Mouse (Mus musculus) cerebellum, adult (tissue): ENCODE data around the gene Brdt.

Source experiments
- ATAC-seq: cut with Nextera tagmentation; 2 replicates; pipeline ENCODE4 v1.9.2; 2017; ENCODE audit warnings: mild to moderate bottlenecking, moderate library complexity, mixed read lengths; ENCODE audit not compliant: insufficient number of reproducible peaks, low FRiP score, low TSS enrichment

The Brdt gene

GRCm38 (mm10) chr5:107405361-107405760, 74.4 kb downstream of the Brdt start:
- ATAC-seq: no peak

- no peak for ATAC-seq
These were observed 79.3 kb downstream of the Brdt start for GRCm38 (mm10) chr5:107410305-107410704.

- peak; percentile 70; the same call in 1 of the 2 replicates for ATAC-seq
These were observed 80.4 kb downstream of the Brdt start for GRCm38 (mm10) chr5:107411326-107411725.

GRCm38 (mm10) chr5:107412285-107412684, 81.3 kb downstream of the Brdt start:
- no peak for ATAC-seq

GRCm38 (mm10) chr5:107415098-107415497, 84.1 kb downstream of the Brdt start:
- ATAC-seq: no peak

GRCm38 (mm10) chr5:107421676-107422075, 90.7 kb downstream of the Brdt start:
- no peak for ATAC-seq

- no peak for ATAC-seq
These were observed 100.3 kb downstream of the Brdt start, which contains the start of gene Lpcat2b for GRCm38 (mm10) chr5:107431249-107431648. TSS of gene Lpcat2b (plus strand) at chr5:107431549.

- no peak for ATAC-seq
These were observed 103.0 kb downstream of the Brdt start for GRCm38 (mm10) chr5:107434001-107434400.

GRCm38 (mm10) chr5:107436185-107436584, 105.2 kb downstream of the Brdt start:
- ATAC-seq: no peak
